Mouse (Mus musculus): ENCODE measurements around the gene Gfra1.

Gfra1 gene

GRCm38 (mm10) chr19:58315681-58316080 is 140.0 kb downstream of the Gfra1 start:
- no peak for DNase-seq

- DNase-seq: no peak
Observed at GRCm38 (mm10) chr19:58314631-58315030, 141.1 kb downstream of the Gfra1 start.

- DNase-seq: no peak
Observed at GRCm38 (mm10) chr19:58313785-58314184, 141.9 kb downstream of the Gfra1 start.

GRCm38 (mm10) chr19:58312492-58312891 is 143.2 kb downstream of the Gfra1 start:
- DNase-seq: no peak

- no peak for DNase-seq
Observed at GRCm38 (mm10) chr19:58310334-58311315, 145.1 kb downstream of the Gfra1 start.

- DNase-seq: no peak
Observed at GRCm38 (mm10) chr19:58309620-58310275, 146.0 kb downstream of the Gfra1 start.

- no peak for DNase-seq
Observed at GRCm38 (mm10) chr19:58301105-58301504, 154.6 kb downstream of the Gfra1 start.

GRCm38 (mm10) chr19:58297926-58298325 is 157.8 kb downstream of the Gfra1 start:
- DNase-seq: no peak

GRCm38 (mm10) chr19:58296842-58297190 is 158.9 kb downstream of the Gfra1 start:
- DNase-seq: no peak

GRCm38 (mm10) chr19:58295986-58296841 is 159.5 kb downstream of the Gfra1 start:
- no peak for DNase-seq

GRCm38 (mm10) chr19:58288145-58288544 is 167.6 kb downstream of the Gfra1 start:
- no peak for DNase-seq

- DNase-seq: no peak
Observed at GRCm38 (mm10) chr19:58275281-58275680, 180.4 kb downstream of the Gfra1 start.

GRCm38 (mm10) chr19:58271815-58272214 is 183.9 kb downstream of the Gfra1 start:
- DNase-seq: no peak

- no peak for DNase-seq
Observed at GRCm38 (mm10) chr19:58270778-58271177, 184.9 kb downstream of the Gfra1 start.

- no peak for DNase-seq
Observed at GRCm38 (mm10) chr19:58268476-58268875, 187.2 kb downstream of the Gfra1 start.

GRCm38 (mm10) chr19:58266600-58266999 is 189.1 kb downstream of the Gfra1 start:
- no peak for DNase-seq

- no peak for DNase-seq
Observed at GRCm38 (mm10) chr19:58260934-58261333, 194.8 kb downstream of the Gfra1 start.

- DNase-seq: no peak
Observed at GRCm38 (mm10) chr19:58259250-58259649, 196.5 kb downstream of the Gfra1 start.

GRCm38 (mm10) chr19:58256485-58256884 is 199.2 kb downstream of the Gfra1 start:
- no peak for DNase-seq

GRCm38 (mm10) chr19:58255394-58255793 is 200.3 kb downstream of the Gfra1 start:
- DNase-seq: no peak

- DNase-seq: no peak
Observed at GRCm38 (mm10) chr19:58254172-58254571, 201.5 kb downstream of the Gfra1 start.

- DNase-seq: no peak
Observed at GRCm38 (mm10) chr19:58251698-58252097, 204.0 kb downstream of the Gfra1 start.

GRCm38 (mm10) chr19:58251095-58251494 is 204.6 kb downstream of the Gfra1 start:
- no peak for DNase-seq
